Mouse (Mus musculus) gastrocnemius, adult 8-10 months (tissue): ENCODE measurements around the gene Ndufs2. TPM values are rescaled to one million over a fixed set of nuclear protein-coding genes. Genes with fewer than 3 reads are reported as not detected.
"Not testable (repeated sequence)": the region's sequence is repeated elsewhere in the genome, so short reads cannot be mapped to it uniquely, and the experiment has no call there.

ENCODE experiments used
- DNase-seq, 2 experiments: peaks; one replicate each; pipeline ENCODE4 v3.0.0; 2022; ENCODE audit warnings: low spot score in 2 of 2
- total RNA-seq, 4 experiments: library from RNA; stranded (reverse); gene quantifications; 2 replicates each; pipeline ENCODE4 v1.2.4; 2022

The Ndufs2 gene
- total RNA-seq, 4 experiments from 2014 or later, result 830 to 997 (median 868) TPM

- no peak for DNase-seq
Measured at GRCm38 (mm10) chr1:171256095-171256818, 5.1 kb upstream of the Ndufs2 start.

- no peak for DNase-seq
Measured at GRCm38 (mm10) chr1:171252415-171252814, 1.2 kb upstream of the Ndufs2 start.

- no peak for DNase-seq
Measured at GRCm38 (mm10) chr1:171251594-171252324, 571 bp upstream of the Ndufs2 start.

- no peak for DNase-seq
Measured at GRCm38 (mm10) chr1:171249913-171250600, 1.1 kb downstream of the Ndufs2 start, which contains the start of gene Adamts4. Gene Adamts4 (plus strand): TSS chr1:171250421.

GRCm38 (mm10) chr1:171248386-171249226 lies 2.6 kb downstream of the Ndufs2 start:
- DNase-seq, result no peak

- no peak for DNase-seq
Measured at GRCm38 (mm10) chr1:171247916-171248315, 3.3 kb downstream of the Ndufs2 start.

- no peak for DNase-seq
Measured at GRCm38 (mm10) chr1:171247453-171247841, 3.7 kb downstream of the Ndufs2 start.

GRCm38 (mm10) chr1:171246709-171247452 lies 4.3 kb downstream of the Ndufs2 start:
- peak; percentile 95 for DNase-seq

GRCm38 (mm10) chr1:171245353-171245752 lies 5.8 kb downstream of the Ndufs2 start:
- no peak for DNase-seq

GRCm38 (mm10) chr1:171241952-171242351 lies 9.2 kb downstream of the Ndufs2 start:
- not testable (repeated sequence) for DNase-seq

GRCm38 (mm10) chr1:171240911-171241310 lies 10.3 kb downstream of the Ndufs2 start:
- DNase-seq, result no peak

GRCm38 (mm10) chr1:171239992-171240744 lies 11.0 kb downstream of the Ndufs2 start:
- DNase-seq, result peak; percentile 60 to 66

- peak; percentile 57 to 58 for DNase-seq
Measured at GRCm38 (mm10) chr1:171238463-171238862, 12.7 kb downstream of the Ndufs2 start.

- DNase-seq, result no peak
Measured at GRCm38 (mm10) chr1:171237438-171237837, 13.8 kb downstream of the Ndufs2 start.

- no peak for DNase-seq
Measured at GRCm38 (mm10) chr1:171235791-171236190, 15.4 kb downstream of the Ndufs2 start.

- no peak for DNase-seq
Measured at GRCm38 (mm10) chr1:171234538-171234937, 16.6 kb downstream of the Ndufs2 start.

GRCm38 (mm10) chr1:171234126-171234525 lies 17.1 kb downstream of the Ndufs2 start, which contains the start of gene Fcer1g:
Gene Fcer1g (minus strand): TSS chr1:171234365.
- DNase-seq, result no peak

- DNase-seq, result no peak
Measured at GRCm38 (mm10) chr1:171232800-171233730, 18.1 kb downstream of the Ndufs2 start.
